Mouse (Mus musculus): Measurements from ENCODE around the gene Tpk1. TPM values are rescaled to one million over a fixed set of nuclear protein-coding genes. Genes with fewer than 3 reads are reported as not detected.

Gene Tpk1
- polyA plus RNA-seq, 1 experiment = 33.1 TPM

DNA sequence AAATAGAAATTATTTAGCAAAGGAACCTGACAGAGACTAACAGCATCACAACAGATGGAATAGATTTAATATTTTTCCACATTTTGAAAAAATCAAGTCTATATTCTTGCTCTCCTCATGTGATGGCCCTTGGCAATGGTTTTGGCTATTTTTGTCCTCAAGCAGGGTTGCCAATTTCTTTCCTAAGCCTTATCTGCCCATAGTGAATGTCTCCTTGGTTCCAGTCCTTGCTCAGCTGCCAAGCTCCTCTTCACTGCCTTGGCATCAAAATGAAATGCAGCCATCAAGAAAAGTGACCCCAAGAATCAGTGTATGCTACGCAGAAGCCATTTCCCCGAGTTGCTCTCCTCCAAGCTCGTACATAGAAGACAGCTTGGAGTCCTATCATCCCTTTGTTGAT is 263.0 kb downstream of the Tpk1 start:
- 87% methylated on average over 3 of the region's 3 CpGs for WGBS
- no peaks in the 10 kb centered on the region for H3K36me3 ChIP-seq (ENCODE audit: control insufficient read depth, insufficient read depth, low read length)
- no peak overlapping the region for H3K4me3 ChIP-seq (ENCODE audit: insufficient read depth, low read depth, low read length)
- no peaks in the 10 kb centered on the region for H3K27me3 ChIP-seq (replicated peaks; ENCODE audit: control insufficient read depth, insufficient read depth, low read length)
- no peak overlapping the region for H3K27ac ChIP-seq (ENCODE audit: insufficient read depth, low read depth, low read length)
- TF ChIP-seq CTCF (conservative IDR thresholded peaks at IDR 0.05; ENCODE audit: insufficient read depth, insufficient read length, low read depth, low read length) = no peak
- TF ChIP-seq POLR2A (IDR thresholded peaks at IDR 0.05; ENCODE audit: low read depth, low read length) = no peak
- DNase-seq = no peak
- no peaks in the 10 kb centered on the region for H3K4me1 ChIP-seq (ENCODE audit: control insufficient read depth, insufficient read depth, low read length)

DNA sequence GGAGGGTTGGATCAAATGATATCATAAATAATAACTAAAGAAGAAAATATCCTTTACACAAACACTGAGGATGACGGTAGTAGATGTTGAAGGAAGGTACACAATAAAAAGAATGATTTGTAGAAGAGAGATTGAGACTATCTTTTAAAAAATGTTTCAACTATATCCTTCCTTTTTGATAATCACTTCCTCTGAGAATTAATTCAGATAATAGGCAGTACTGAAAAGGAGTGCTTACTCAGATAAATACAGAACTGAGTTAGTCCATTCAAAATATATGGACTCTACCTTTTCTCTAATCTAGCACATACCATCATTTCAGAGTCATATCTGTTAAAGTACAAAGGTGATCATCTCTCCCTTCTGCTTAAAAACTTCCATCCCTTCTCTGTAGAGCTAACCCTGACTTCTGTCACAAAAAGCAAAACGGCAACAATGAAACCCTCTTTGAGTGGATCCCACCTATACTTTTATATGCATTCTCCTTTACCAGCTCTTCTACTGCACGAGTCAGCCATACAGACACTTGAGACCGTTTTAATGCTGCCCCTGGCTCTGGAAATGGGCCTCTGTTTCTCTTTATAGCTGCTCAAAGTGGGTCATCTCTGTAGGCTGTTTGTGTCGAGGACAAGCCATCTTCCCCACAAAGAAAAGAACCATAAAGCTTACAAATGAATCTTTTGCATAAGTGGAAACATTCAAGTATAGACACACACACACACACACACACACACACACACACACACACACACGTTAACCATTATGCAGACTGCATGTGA is 263.7 kb downstream of the Tpk1 start:
- H3K27ac ChIP-seq (ENCODE audit: insufficient read depth, low read depth, low read length) = no peak overlapping the region
- no peak for TF ChIP-seq CTCF (conservative IDR thresholded peaks at IDR 0.05; ENCODE audit: insufficient read depth, insufficient read length, low read depth, low read length)
- no peak for TF ChIP-seq POLR2A (IDR thresholded peaks at IDR 0.05; ENCODE audit: low read depth, low read length)
- 79% methylated on average over 6 of the region's 6 CpGs for WGBS

DNA sequence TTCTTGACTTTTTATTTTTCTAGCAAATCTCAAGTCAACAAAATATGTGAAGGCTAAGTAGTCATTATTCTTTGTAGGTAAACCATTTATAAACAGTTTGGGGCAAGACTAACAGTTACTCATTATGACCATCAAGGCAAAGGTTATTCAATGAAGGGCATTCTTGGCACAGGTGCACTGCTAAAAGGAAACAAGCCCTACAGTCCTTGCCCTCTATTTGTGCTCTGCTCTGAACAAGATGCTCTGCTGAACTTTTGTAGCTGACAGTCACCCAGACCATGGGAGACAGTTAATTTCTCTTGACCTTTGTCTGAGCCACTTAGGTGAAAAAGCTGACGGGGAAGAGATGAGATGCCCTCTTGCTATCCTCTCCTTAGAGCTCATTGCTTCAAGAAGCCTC is 269.7 kb downstream of the Tpk1 start:
- DNase-seq = peak; percentile 65
- no peak for TF ChIP-seq CTCF (conservative IDR thresholded peaks at IDR 0.05; ENCODE audit: insufficient read depth, insufficient read length, low read depth, low read length)
- no peak for TF ChIP-seq POLR2A (IDR thresholded peaks at IDR 0.05; ENCODE audit: low read depth, low read length)
- Histone ChIP-seq H3K36me3 (ENCODE audit: control insufficient read depth, insufficient read depth, low read length) (no peaks in the 10 kb centered on the region), H3K27me3 (replicated peaks; ENCODE audit: control insufficient read depth, insufficient read depth, low read length) (no peaks in the 10 kb centered on the region), H3K27ac (ENCODE audit: insufficient read depth, low read depth, low read length) (peak overlapping the region; percentile 64; the same call in 1 of the 2 replicates), H3K4me3 (ENCODE audit: insufficient read depth, low read depth, low read length) (no peak overlapping the region), H3K4me1 (ENCODE audit: control insufficient read depth, insufficient read depth, low read length) (0 out of 2 replicates have a peak, but pooled peaks cover 6% of the 10 kb centered on the region)
- 53% methylated on average over 1 of the region's 1 CpGs for WGBS

More for the DNA sequence above, 263.7 kb downstream of the Tpk1 start:
- H3K4me1 ChIP-seq (ENCODE audit: control insufficient read depth, insufficient read depth, low read length) = no peaks in the 10 kb centered on the region
- DNase-seq = no peak
- H3K27me3 ChIP-seq (replicated peaks; ENCODE audit: control insufficient read depth, insufficient read depth, low read length) = no peaks in the 10 kb centered on the region
- H3K36me3 ChIP-seq (ENCODE audit: control insufficient read depth, insufficient read depth, low read length) = no peaks in the 10 kb centered on the region
- no peak overlapping the region for H3K4me3 ChIP-seq (ENCODE audit: insufficient read depth, low read depth, low read length)

DNA sequence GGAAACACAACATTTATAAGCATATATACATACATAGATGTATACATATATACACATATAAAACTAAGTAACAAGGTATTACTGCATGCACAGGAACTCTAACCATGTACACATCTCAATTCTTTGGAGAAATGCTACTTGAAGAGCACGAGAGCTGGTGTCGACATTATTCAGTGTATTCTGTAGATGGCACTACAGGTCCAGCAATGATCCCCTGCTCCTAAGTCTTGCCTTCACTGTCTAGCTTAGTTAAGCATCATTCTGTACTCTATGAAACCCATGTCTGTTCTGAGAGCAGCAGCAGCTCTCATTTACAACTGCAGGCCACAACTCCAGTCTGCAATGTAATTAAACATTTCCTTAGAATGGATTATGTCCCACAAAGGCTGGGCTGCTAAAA is 270.5 kb downstream of the Tpk1 start:
- WGBS = 55% methylated on average over 2 of the region's 2 CpGs
- Histone ChIP-seq H3K27me3 (replicated peaks; ENCODE audit: control insufficient read depth, insufficient read depth, low read length) (no peaks in the 10 kb centered on the region), H3K36me3 (ENCODE audit: control insufficient read depth, insufficient read depth, low read length) (no peaks in the 10 kb centered on the region), H3K4me3 (ENCODE audit: insufficient read depth, low read depth, low read length) (no peak overlapping the region), H3K27ac (ENCODE audit: insufficient read depth, low read depth, low read length) (no peak overlapping the region), H3K4me1 (ENCODE audit: control insufficient read depth, insufficient read depth, low read length) (0 out of 2 replicates have a peak, but pooled peaks cover 6% of the 10 kb centered on the region)
- no peak for TF ChIP-seq POLR2A (IDR thresholded peaks at IDR 0.05; ENCODE audit: low read depth, low read length)
- 0 out of 2 replicates have a peak, but pooled peaks have one; percentile 17 for TF ChIP-seq CTCF (conservative IDR thresholded peaks at IDR 0.05; ENCODE audit: insufficient read depth, insufficient read length, low read depth, low read length)
- DNase-seq = no peak

DNA sequence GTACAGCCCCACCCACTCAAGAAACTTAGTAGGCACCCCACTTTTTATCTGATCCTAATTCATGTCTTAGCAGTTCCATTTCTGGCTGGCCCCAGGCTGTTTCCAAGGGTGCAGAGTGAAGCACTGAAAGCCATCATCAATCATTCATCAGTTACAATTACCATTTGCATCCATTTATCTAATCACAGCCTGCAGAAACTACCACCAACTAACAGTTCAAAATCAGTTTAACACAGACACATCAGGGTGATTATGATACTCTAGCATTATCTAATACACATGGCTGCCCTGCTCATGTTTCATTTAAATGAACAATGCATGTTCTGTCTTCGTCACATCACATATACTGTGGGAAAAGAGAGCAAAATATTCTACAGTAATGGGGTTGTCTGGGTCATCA is 274.7 kb downstream of the Tpk1 start:
- H3K36me3 ChIP-seq (ENCODE audit: control insufficient read depth, insufficient read depth, low read length) = no peaks in the 10 kb centered on the region
- H3K27me3 ChIP-seq (replicated peaks; ENCODE audit: control insufficient read depth, insufficient read depth, low read length) = no peaks in the 10 kb centered on the region
- no peak for DNase-seq
- 0 out of 2 replicates have a peak, but pooled peaks cover 2% of the 10 kb centered on the region for H3K4me1 ChIP-seq (ENCODE audit: control insufficient read depth, insufficient read depth, low read length)
- no peak overlapping the region for H3K4me3 ChIP-seq (ENCODE audit: insufficient read depth, low read depth, low read length)
- WGBS = 94% methylated on average over 1 of the region's 1 CpGs
- TF ChIP-seq CTCF (conservative IDR thresholded peaks at IDR 0.05; ENCODE audit: insufficient read depth, insufficient read length, low read depth, low read length) (no peak), POLR2A (IDR thresholded peaks at IDR 0.05; ENCODE audit: low read depth, low read length) (no peak)
- no peak overlapping the region for H3K27ac ChIP-seq (ENCODE audit: insufficient read depth, low read depth, low read length)

DNA sequence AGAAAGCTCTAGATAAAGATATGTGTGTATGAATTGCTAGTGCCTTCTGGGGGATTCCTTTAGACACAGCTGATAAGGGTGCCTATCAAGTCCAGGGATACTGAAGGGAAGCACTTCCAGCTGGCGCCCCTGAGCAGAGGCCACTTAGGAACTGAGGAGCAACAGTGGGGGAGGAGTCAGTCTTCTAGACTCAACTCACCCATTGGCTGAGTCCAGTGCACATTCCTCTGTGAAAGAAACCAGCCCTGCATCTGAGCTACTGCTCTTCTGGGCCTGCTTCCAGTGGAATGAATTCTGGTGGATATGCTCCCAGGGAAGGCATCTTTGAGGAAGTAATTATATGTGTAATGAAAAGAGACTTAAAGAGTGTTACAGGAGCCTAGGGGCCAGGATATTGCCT is 278.8 kb downstream of the Tpk1 start:
- H3K4me3 ChIP-seq (ENCODE audit: insufficient read depth, low read depth, low read length) = no peak overlapping the region
- H3K27ac ChIP-seq (ENCODE audit: insufficient read depth, low read depth, low read length) = no peak overlapping the region
- no peaks in the 10 kb centered on the region for H3K4me1 ChIP-seq (ENCODE audit: control insufficient read depth, insufficient read depth, low read length)
- no peak for DNase-seq
- H3K36me3 ChIP-seq (ENCODE audit: control insufficient read depth, insufficient read depth, low read length) = no peaks in the 10 kb centered on the region
- H3K27me3 ChIP-seq (replicated peaks; ENCODE audit: control insufficient read depth, insufficient read depth, low read length) = no peaks in the 10 kb centered on the region
- TF ChIP-seq POLR2A (IDR thresholded peaks at IDR 0.05; ENCODE audit: low read depth, low read length) (no peak), CTCF (conservative IDR thresholded peaks at IDR 0.05; ENCODE audit: insufficient read depth, insufficient read length, low read depth, low read length) (no peak)
- 65% methylated on average over 1 of the region's 1 CpGs for WGBS

DNA sequence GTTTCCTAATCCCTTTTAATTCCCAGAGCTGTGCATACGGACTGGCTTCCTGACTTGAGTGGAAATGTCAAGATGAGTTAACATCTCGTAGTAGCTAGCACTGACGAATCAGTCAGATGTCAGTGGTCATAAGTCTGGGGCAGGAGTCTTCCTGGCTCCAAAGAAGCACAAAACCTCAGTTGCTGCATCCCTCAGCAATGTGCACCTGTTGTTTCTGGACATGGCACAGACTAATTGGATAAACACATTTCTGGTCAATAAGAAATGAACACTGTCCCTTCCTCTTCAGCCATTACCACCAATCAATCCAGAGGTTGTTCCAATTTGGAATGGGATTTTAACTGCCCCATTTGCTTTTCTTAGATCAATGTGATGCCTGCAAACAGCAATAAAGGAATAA is 281.2 kb downstream of the Tpk1 start:
- Histone ChIP-seq H3K27ac (ENCODE audit: insufficient read depth, low read depth, low read length) (no peak overlapping the region), H3K4me1 (ENCODE audit: control insufficient read depth, insufficient read depth, low read length) (no peaks in the 10 kb centered on the region), H3K36me3 (ENCODE audit: control insufficient read depth, insufficient read depth, low read length) (no peaks in the 10 kb centered on the region), H3K4me3 (ENCODE audit: insufficient read depth, low read depth, low read length) (no peak overlapping the region), H3K27me3 (replicated peaks; ENCODE audit: control insufficient read depth, insufficient read depth, low read length) (no peaks in the 10 kb centered on the region)
- 70% methylated on average over 3 of the region's 3 CpGs for WGBS
- DNase-seq = no peak
- no peak for TF ChIP-seq CTCF (conservative IDR thresholded peaks at IDR 0.05; ENCODE audit: insufficient read depth, insufficient read length, low read depth, low read length)
- TF ChIP-seq POLR2A (IDR thresholded peaks at IDR 0.05; ENCODE audit: low read depth, low read length) = no peak
